Mouse (Mus musculus): ENCODE measurements around the gene Donson.

DNA sequence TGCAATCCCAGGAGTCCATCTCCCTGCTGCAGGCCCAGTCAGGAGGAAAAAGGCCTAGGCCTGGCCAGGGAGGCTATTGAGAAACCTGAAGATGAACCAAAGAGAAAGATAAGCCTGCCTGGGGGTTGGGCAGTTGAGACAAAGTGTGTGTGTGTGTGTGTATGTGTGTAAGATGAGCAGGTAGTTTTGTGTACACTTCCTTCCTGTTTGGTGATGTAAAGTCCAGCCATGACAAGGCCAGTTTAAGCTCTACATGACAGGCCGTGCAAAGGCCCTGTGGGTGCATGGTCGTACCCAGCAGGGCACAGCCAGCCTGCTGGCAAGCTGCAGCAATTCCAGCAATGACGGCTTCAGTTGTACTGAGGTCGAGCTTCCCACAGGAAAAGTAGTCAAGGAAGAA, 58.8 kb downstream of the Donson start:
- TF ChIP-seq POLR2A (IDR thresholded peaks at IDR 0.05; ENCODE audit: low read depth, low read length): no peak
- no peak for TF ChIP-seq CTCF (IDR thresholded peaks at IDR 0.05; ENCODE audit: borderline replicate concordance, insufficient read depth, low read length)

All from embryonic fibroblast, embryonic 13.5 days (primary cell).